Mouse (Mus musculus): ENCODE measurements around the gene Tanc1.

Tanc1 gene

DNA sequence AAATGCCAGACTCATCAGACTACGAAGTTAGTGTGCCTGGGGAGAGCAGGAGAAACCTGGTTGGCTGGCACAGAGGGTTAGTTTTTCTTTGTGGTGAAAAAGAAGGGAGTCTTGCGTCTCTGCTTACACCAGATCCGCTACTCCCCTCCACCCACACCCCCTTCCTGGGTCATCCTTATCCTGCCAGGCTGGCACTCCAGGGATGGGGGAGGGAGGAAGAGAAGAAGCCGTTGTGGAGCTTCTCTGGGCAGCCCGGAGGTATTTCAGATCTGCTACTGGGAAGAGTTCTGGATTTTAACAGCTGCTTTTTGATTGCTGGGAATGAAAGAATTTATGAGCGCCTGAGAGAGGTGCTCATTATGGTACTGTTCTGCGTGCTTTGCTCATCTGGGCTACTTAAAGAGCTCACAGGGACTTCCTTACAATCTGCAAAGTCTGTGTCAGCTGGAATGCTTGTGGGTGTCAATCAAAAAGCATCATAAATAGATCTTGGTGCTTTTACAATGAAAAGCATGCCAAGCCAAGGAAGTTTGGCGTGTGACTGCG, 1.7 kb downstream of the Tanc1 start:
- DNase-seq: peak in 1 of 2 experiments; percentile 31

DNA sequence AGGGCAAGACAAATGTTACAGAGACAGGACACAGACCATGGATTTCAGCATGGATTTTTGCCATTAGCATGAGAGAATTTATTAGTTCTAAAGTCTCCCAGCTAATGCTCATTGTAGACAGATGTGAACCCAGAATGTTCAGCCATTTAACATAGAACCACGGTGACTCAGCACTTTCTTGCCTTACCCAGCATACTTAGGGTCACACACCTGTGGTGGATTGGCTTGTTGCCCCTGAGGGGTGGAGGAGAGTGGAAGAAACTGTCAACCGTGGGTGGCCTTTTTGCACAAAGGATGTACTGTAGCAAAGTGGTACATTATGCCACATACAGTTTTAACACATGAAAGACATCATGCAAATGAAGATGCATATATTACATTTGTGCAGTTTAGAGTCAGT, 5.0 kb downstream of the Tanc1 start:
- DNase-seq: no peak

DNA sequence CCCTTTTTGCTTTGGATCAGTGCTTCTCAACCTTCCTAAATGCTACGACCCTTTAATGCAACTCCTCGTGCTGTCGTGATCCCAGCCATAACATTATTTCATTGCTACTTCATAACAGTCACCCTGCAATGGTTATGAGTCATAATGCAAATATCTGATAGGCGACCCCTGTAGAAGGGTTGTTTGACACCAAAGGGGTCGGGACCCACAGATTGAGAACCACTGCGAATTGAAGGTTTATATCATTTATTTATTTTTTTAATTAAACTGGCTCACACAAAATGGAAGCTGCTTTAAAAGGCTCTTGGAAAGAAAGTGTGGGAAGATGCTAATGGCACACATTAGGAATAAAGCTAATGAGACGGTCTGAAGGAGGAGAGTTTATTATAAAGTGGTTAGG, 7.2 kb downstream of the Tanc1 start:
- DNase-seq: no peak

- DNase-seq: no peak
Observed at GRCm38 (mm10) chr2:59620601-59621000, 8.8 kb downstream of the Tanc1 start.

GRCm38 (mm10) chr2:59622514-59623139, 10.8 kb downstream of the Tanc1 start:
- no peak for DNase-seq

DNA sequence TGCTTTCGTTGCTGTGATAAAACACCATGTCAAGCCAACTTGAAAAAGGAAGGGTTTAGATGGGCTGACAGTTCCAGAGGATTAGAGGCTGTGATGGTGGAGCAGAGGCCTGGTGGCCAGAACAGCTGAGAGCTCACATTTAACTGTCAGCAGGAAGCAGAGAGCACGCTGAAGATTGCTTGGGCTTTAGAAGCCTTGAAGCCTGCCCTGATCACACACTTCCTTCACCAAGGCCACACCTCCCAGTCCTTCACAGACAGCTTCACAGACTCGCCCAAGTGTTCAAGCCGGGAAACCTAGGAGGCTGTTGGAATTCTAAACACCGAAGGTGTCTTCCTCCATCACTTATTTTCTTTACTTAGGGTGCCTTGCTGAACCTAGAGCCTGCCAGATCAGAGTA, 12.0 kb downstream of the Tanc1 start:
- no peak for DNase-seq

- no peak for DNase-seq
Observed at GRCm38 (mm10) chr2:59625416-59625815, 13.6 kb downstream of the Tanc1 start.

- DNase-seq: no peak
Observed at GRCm38 (mm10) chr2:59625927-59626326, 14.1 kb downstream of the Tanc1 start.

DNA sequence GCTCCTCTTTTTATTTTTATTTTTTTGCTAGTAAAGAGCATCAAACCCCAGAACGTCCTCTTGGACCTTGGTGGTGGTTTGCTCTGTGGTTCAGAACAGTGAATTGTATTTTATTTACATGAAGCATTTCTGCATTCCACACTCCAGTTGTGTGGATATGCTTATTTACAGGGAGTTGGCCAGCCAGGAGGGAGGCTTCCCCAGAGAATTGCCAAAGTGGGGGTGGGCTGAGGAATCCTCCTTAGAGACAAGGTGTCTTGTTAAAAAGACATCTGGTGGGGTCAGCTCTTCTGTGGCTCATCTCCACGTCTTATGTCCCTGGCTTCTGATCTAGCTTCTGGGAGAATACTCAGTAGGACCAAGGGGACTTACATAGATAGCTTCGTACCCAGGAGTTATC, 14.6 kb downstream of the Tanc1 start:
- DNase-seq: no peak

GRCm38 (mm10) chr2:59627502-59627901, 15.7 kb downstream of the Tanc1 start:
- no peak for DNase-seq

GRCm38 (mm10) chr2:59628057-59628901, 16.4 kb downstream of the Tanc1 start:
- peak; percentile 57 to 64 for DNase-seq

DNA sequence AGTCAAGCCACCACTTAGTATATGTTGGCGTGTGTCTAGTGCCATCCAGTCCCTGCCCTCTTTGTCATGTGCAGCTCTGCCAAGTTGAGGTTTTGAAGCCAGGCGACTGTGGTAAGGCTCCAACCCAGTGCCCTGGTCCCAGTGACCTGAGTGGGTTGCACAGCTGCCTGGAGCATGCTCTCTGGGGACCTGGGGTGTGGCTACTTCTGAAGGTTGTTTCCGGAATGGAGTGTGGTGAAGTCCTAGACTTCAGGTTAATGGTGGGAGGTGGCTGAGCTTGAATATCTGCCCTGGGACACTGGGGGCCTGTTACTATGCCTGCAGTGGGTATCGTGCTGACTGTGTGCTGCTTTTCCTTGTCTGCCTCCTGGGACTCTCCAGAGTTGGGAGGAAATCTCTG, 18.0 kb downstream of the Tanc1 start:
- no peak for DNase-seq

GRCm38 (mm10) chr2:59631406-59631805, 19.6 kb downstream of the Tanc1 start:
- no peak for DNase-seq

DNA sequence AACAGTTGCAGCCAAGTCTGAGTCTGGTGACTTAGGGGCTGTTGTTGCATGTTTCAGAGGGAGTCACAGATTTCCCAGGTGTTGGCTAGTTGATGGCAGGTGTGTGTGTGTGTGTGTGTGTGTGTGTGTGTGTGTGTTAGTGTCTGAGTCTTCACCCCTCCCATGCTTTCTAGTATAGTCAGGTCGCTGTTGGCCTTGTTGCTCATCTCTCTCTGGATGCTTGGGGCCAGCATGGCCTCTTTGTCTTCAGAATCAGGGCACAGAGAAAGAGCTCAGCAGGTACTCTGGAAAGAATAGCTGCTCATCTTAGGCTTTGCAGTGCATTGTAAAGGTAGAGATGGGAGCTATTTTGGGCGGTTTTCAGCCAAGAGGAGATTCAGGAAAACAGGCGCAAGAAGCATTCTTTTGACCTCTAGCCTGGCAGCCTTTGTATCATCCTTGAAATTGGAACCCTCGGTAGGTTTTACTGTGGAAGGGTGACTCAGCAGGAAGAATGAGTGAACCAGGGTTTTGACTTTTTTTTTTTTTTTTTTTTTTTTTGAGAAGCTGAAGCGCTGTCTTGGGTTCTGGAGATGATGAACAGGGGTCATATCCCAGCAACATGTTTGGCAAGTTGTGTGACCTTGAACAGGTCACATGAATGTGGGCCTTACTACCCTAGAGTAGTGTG, 22.1 kb downstream of the Tanc1 start:
- no peak for DNase-seq

GRCm38 (mm10) chr2:59637040-59637785, 25.4 kb downstream of the Tanc1 start:
- DNase-seq: no peak

DNA sequence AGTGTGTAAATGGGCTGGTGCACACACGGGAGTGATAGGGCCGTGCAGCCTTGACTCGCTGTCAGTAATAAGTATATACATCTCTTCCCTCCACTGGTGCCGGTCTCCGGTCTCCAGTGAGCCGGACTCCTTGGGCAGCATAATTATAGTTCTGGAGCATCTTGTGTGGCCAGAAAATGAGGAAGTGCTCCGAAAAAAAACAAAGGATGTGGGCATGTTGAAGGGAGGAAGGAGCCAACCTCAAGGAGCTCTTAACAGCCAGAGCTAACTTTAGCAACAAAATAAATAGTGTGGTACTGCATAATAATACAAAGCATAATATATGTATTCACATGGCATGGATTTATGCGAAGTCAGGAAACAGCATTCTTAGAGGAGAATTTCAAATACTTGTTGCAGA, 30.9 kb downstream of the Tanc1 start:
- DNase-seq: no peak

DNA sequence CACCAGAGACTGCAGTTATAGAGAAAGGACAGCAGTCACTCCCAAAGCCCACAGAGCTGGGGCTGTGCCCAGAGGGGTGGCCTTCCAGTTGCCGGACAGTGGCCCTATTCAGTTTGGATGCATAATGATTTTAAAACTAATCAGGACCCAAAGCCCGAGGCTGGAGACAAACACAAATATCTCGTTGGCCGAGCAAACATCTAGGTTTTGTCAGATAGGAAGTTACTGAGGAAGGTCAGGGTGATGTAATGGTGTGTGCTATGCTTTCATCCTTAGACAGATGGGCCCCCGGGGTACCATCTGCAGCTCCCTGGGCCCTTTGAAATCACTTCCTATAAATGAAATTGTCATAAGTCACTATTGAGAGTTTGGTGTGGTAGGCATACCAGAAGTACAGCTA, 33.0 kb downstream of the Tanc1 start:
- DNase-seq: peak; percentile 55 to 58

GRCm38 (mm10) chr2:59645515-59645914, 33.7 kb downstream of the Tanc1 start:
- DNase-seq: peak; percentile 88 to 90

- DNase-seq: no peak
Observed at GRCm38 (mm10) chr2:59646740-59647390, 35.0 kb downstream of the Tanc1 start.

DNA sequence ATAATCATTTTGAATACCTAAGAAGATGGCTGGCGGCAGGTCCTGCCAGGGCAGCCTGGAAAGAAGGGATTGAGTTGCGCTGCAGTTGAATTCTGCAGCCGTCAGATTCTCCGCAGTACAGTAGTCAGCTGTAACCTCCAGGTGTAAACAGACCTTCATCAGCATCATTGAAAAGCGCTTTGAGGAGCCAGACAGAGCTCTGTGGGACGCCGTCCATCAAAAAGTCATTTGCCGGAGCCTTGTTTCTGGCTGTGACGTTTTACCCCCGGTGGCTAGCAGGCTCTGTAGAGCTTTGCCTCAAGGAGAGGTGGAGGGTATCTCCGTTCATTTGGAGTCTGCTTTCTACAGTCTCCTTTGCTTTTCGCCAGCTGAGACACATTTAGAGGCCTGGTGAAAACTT, 36.6 kb downstream of the Tanc1 start:
- no peak for DNase-seq

- no peak for DNase-seq
Observed at GRCm38 (mm10) chr2:59651801-59652200, 40.0 kb downstream of the Tanc1 start.

DNA sequence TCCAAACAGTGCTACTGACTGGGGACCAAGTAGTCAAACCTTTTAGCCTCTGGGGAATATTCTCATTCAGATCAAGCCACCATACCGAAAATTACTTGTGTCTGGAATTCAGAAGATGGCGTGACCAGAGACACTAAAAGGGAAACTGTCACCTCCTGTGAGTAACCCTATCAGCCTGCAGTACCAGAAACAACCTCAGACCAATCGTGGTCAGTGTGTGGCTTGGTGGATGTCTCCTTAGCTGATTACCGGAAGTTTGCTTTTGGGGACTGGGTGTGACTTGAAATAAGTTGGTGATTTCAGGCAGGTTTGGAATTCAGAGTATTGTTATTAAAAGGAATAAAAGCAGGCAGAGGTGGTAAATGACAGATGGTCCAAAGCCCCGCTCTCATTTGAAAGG, 40.9 kb downstream of the Tanc1 start:
- no peak for DNase-seq
